Mouse (Mus musculus) C2C12 (cell line): Measurements from ENCODE around the gene Cda.

Experiments used
- CTCF ChIP-seq: IDR thresholded peaks from one replicate; pipeline ENCODE4 v1.5.1; 2011; ENCODE audit not compliant: control insufficient read depth, insufficient read depth, insufficient read length
- FOSL1 ChIP-seq: IDR thresholded peaks from one replicate; pipeline ENCODE4 v1.8.0; 2011; ENCODE audit warnings: mild to moderate bottlenecking, low read length; ENCODE audit not compliant: poor library complexity, insufficient read depth, severe bottlenecking
- MYOD1 ChIP-seq: IDR thresholded peaks from one replicate; pipeline ENCODE4 v1.6.1; 2011; ENCODE audit warnings: low read depth; ENCODE audit not compliant: control insufficient read depth, insufficient read length
- MYOG ChIP-seq: IDR thresholded peaks from one replicate; pipeline ENCODE4 v1.6.1; 2011; ENCODE audit not compliant: control insufficient read depth, insufficient read length; ENCODE audit errors: extremely low read depth
- USF1 ChIP-seq: IDR thresholded peaks from one replicate; pipeline ENCODE4 v1.6.1; 2011; ENCODE audit warnings: low read depth, mild to moderate bottlenecking, control low read depth, moderate library complexity

- TF ChIP-seq MYOD1 (no peak), CTCF (no peak), MYOG (no peak), FOSL1 (no peak), USF1 (no peak)
Measured at GRCm38 (mm10) chr4:138382462-138382861, 14.7 kb upstream of the Cda start.
